Mouse (Mus musculus) cerebellum, adult 2 months (tissue): Measurements from ENCODE around the gene Mrpl17.

Source experiments
- CTCF ChIP-seq: fragments of 200-500 bp; IDR thresholded peaks from 2 replicates; pipeline ENCODE4 v1.5.1; 2011; ENCODE audit warnings: low read depth, mild to moderate bottlenecking, control low read depth, low read length, moderate library complexity, borderline replicate concordance; ENCODE audit not compliant: insufficient read depth
- POLR2A ChIP-seq: fragments of 200-500 bp; IDR thresholded peaks from 2 replicates; pipeline ENCODE4 v1.6.1; 2011; ENCODE audit warnings: low read length, control low read depth, borderline replicate concordance; ENCODE audit not compliant: insufficient read depth

DNA sequence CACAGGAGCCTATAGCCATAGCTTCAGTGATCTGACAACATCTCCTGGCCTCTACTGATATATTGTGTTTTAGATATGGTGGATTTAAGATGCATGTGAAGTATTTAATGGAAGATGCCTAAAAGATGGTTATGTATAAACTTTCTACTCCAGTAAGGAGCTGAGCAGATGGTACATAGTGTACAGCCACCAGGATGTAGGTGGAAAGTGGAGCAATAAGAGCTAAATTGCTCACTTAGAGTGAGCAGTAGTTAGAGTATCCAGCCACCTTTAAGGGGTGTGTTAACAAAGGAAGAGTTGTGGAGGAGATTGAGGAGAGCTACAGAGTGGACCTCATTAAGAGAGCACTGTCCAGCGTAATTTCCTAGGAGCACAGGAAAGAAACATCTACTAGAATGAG, 19.8 kb downstream of the Mrpl17 start:
- TF ChIP-seq CTCF (no peak), POLR2A (no peak)
